Mouse (Mus musculus): ENCODE results near the gene 1600002K03Rik.
A peak's percentile ranks its signal among the peaks of the same experiment; 100 is the strongest.

The 1600002K03Rik gene

GRCm38 (mm10) chr10:80152071-80152872 is 20.5 kb upstream of the 1600002K03Rik start:
- no peak for ATAC-seq (ENCODE audit: insufficient number of reproducible peaks, low FRiP score, low TSS enrichment)

DNA sequence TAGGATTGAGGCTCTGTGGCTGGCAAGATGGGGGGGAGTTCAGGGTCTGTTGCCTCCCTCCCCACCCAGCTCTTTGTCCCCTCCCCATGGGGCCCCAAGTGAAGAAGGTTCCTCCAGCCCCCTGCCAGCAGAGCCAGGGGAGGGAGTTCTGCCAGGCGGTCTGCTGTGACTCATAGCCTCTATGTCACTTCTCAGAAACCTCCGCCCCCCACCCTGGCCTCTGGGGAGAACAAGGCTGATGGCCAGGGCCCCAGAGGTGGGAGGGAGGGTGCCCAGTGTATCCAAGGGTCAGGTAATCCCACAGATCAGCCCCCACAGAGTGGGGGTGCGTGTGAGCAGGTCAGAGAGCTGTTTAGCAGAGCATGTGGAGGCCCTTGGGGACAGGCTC is 19.9 kb upstream of the 1600002K03Rik start:
- ATAC-seq (ENCODE audit: insufficient number of reproducible peaks, low FRiP score, low TSS enrichment), result no peak

GRCm38 (mm10) chr10:80153713-80154112 is 19.0 kb upstream of the 1600002K03Rik start:
- ATAC-seq (ENCODE audit: insufficient number of reproducible peaks, low FRiP score, low TSS enrichment), result no peak

- ATAC-seq (ENCODE audit: insufficient number of reproducible peaks, low FRiP score, low TSS enrichment), result no peak
These were observed 18.4 kb upstream of the 1600002K03Rik start for GRCm38 (mm10) chr10:80154384-80154783.

DNA sequence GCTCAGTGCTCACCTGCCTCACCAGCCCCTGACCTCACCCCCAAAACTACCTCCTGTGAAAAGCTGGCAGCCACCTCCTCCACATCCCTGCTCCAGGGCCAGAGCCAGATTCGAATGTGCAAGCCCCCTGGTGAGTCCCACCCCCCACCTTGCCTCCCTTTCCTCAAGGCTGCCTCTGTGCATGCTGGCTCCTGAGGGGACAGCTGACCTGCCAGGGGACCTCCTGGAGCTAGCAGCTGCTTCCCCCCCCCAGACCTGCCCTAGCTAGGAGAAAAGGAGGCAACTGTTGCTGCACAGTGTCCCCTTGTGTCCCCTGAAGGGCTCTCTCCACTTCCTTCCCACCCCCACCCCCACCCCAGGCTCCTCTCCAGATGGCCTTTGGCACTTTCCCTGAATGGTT is 17.5 kb upstream of the 1600002K03Rik start:
- ATAC-seq (ENCODE audit: insufficient number of reproducible peaks, low FRiP score, low TSS enrichment), result no peak

- ATAC-seq (ENCODE audit: insufficient number of reproducible peaks, low FRiP score, low TSS enrichment), result no peak
These were observed 16.6 kb upstream of the 1600002K03Rik start for GRCm38 (mm10) chr10:80156002-80156751.

- no peak for ATAC-seq (ENCODE audit: insufficient number of reproducible peaks, low FRiP score, low TSS enrichment)
These were observed 16.0 kb upstream of the 1600002K03Rik start for GRCm38 (mm10) chr10:80156752-80157053.

GRCm38 (mm10) chr10:80157141-80157929 is 15.4 kb upstream of the 1600002K03Rik start:
- ATAC-seq (ENCODE audit: insufficient number of reproducible peaks, low FRiP score, low TSS enrichment), result no peak

DNA sequence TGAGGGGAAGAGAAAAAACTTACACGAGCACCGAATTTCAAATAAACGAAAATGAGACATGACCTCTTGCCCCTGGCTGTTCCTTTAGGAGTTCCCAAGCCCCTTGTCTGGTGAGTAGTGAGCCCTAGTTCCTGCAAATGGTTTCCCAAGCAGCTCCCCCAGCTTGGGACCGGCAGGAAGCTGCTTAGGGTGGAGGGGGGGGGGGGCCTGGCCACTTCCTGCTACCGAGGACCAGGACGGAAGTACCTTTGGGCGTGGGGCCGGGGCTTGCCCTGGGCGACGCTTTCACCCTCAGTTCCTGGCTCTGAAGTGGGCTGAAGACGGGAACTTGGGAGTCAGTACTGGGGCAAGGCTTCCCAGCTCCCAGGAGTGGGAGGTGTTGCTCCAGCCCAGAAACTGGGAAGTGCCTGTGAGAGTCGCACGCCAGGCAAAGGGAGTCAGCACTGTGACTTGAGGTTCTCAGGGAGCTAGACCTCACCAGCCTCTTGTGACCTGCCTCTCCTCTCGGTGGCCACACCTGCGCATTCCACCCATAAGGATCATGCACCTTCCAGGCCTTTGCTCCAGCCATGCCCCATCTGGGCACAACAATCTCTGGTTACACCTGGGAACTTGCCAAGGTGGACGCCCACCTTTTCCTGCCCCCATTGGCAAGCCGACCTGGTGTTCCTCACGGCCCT is 14.3 kb upstream of the 1600002K03Rik start:
- ATAC-seq (ENCODE audit: insufficient number of reproducible peaks, low FRiP score, low TSS enrichment), result no peak

GRCm38 (mm10) chr10:80159021-80159560 is 13.7 kb upstream of the 1600002K03Rik start:
- 0 out of 2 replicates have a peak, but pooled peaks have one; percentile 4 for ATAC-seq (ENCODE audit: insufficient number of reproducible peaks, low FRiP score, low TSS enrichment)

DNA sequence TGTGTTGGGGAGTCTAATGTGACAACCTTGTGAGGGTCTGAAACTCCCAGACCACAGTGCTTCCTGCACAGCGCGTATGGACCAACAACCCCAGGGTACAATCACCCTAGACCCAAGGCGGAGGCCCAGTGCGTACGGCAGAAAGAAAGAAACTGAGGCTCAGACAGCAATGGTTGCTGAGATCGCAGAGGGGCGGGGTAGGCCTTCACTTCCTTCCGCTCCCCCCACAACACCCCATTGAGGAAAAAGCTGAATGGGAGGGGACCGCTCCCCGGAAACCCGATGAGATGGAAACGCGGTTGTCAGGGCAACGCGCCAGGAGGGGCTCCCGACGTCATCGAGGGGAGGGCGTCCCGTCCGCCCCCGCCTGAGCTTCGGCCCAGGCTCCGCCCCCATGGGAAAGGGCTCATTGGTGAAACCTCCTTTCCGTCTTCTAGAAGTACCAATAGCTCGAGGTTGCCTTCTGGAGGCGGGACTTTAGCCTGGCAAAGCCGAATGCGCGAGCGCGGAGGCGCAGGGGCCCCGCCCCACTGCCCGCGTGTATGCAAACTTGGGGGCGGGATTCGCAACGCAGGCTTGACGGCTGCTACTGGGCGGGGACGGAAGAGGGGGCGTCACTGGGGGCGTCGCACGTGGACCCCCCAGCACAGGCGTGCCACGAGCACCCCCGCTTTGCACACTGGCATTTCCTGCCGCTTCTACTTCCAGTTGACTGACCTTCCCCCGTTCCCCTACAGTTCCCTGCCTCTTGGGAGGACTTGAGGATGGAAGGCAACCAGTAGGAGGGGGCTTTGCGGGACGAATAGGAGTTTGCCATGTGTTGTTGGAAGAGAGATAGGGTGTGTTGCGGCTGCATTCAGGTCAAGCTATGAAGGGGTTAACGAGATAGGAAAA is 12.9 kb upstream of the 1600002K03Rik start:
- ATAC-seq (ENCODE audit: insufficient number of reproducible peaks, low FRiP score, low TSS enrichment), result peak; percentile 78

GRCm38 (mm10) chr10:80160455-80161371 is 12.0 kb upstream of the 1600002K03Rik start:
- no peak for ATAC-seq (ENCODE audit: insufficient number of reproducible peaks, low FRiP score, low TSS enrichment)

DNA sequence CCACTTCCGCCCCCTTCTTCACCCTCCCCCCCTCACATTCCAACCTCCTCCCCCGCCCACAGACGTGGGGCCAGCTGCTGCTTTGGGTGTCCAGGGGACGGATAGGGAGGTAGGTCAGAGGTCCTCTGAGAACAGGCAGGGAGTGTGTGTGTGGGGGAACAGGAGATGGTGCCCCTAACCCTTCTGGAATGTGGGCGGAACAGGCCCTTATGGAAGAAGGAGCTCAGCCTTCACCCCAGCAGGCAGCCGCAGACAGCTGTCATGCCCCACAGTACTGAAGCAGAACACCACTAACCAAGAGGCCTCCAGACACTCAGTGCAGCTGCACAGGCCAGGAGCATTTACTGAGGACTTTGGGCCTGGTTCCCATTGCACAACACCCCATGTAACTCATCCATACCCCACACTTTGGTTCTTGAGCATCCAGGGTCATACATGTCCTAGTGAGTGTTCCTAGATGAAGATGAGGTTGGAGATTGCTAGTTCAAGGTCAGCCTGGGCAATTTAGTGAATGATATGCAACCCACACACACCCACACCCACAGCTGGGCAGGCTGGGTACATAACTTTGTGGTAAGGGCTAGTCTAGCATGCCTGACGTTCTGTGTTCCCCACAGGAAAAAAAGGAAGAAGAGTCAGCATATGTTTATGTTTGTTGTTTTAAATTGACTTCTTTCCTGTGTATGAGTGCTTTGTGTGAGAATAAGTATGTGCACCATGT is 11.1 kb upstream of the 1600002K03Rik start:
- ATAC-seq (ENCODE audit: insufficient number of reproducible peaks, low FRiP score, low TSS enrichment), result no peak

GRCm38 (mm10) chr10:80162243-80162608 is 10.5 kb upstream of the 1600002K03Rik start:
- ATAC-seq (ENCODE audit: insufficient number of reproducible peaks, low FRiP score, low TSS enrichment), result no peak

DNA sequence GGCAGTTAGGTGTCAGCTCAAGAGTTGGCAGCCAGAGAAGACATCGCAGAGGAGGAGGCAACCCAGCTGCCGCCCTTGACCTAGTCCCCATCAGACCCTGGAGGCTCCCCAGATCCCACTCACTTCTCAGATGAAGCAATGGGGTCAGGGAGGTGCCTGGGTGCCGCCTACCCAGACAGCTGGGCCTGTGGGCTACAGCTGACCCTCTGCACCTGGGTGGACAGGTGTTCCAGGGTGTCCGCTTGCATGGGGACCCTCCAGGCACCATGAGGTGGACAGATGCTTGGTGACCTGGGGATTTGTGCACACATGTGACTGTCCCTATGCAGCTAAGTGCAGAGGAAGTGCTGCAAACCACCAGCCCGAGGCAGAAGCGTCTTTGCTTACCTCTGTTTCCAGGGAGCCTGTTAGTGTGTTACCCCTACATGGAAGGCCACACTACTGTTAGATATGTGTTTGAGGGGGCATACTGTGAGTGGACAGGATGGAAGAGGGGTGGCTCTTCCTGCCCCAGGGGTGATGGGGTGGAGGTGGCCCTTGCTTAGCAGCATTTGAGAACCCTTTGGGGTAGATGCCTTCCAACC is 9.9 kb upstream of the 1600002K03Rik start:
- ATAC-seq (ENCODE audit: insufficient number of reproducible peaks, low FRiP score, low TSS enrichment), result no peak

DNA sequence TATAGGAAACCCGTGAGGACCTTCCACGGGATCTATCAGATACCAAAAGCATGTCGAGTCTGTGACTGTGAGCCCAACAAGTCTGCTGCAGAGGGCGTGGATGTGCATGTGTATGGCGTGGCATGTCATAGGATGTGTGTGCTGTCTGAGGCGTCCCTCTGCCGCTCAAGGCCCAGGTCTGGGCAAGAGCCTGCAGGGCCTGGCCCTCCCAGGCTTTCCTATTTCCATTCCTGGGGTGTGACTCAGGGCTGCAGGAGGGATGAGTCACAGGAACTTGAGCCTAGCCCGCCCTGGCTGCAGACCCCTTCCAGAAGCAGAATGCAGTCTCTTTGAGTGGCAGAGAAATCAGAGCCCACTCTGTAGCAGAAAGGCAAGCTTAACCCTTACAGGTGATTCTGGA is 9.0 kb upstream of the 1600002K03Rik start:
- ATAC-seq (ENCODE audit: insufficient number of reproducible peaks, low FRiP score, low TSS enrichment), result no peak

Measured in cerebellum, adult (tissue).